Mouse (Mus musculus): ENCODE results near the gene Tmem254b. TPM values are rescaled to one million over a fixed set of nuclear protein-coding genes. Genes with fewer than 3 reads are reported as not detected.

Gene Tmem254b
- polyA plus RNA-seq, 1 experiment from 2014 or later = 14.9 TPM

Other genes with a start within 250 kb of the Tmem254b start
- not detected in 3 replicates for gene Duxbl1, start 228.5 kb downstream of the Tmem254b start, polyA plus RNA-seq (2018)
- not detected in 3 replicates for gene Gm9780, start 164.3 kb downstream of the Tmem254b start, polyA plus RNA-seq (2018)
- gene Tmem254c, start 139.7 kb downstream of the Tmem254b start, polyA plus RNA-seq (2018) = 2.1 to 3.6 TPM in 2 of 3 replicates, not detected in the other
- not detected in 3 replicates for gene Cphx2, start 125.5 kb downstream of the Tmem254b start, polyA plus RNA-seq (2018)
- not detected in 3 replicates for gene Cphx3, start 124.7 kb downstream of the Tmem254b start, polyA plus RNA-seq (2018)
- not detected in 3 replicates for gene Duxbl2, start 88.7 kb downstream of the Tmem254b start, polyA plus RNA-seq (2018)
- gene Plac9b, start 24.6 kb downstream of the Tmem254b start, polyA plus RNA-seq (2018) = not detected in 3 replicates
- gene Duxbl3, start 50.9 kb upstream of the Tmem254b start, polyA plus RNA-seq (2018) = not detected in 3 replicates